Mouse (Mus musculus) testis, adult 2 months (tissue): ENCODE measurements around the gene Sorcs3.

Experiments used
- CTCF ChIP-seq: fragments of 200-500 bp; IDR thresholded peaks from 2 replicates; pipeline ENCODE4 v1.5.1; 2012; ENCODE audit warnings: low read depth, mild to moderate bottlenecking, inconsistent platforms, low read length, moderate library complexity; ENCODE audit not compliant: control insufficient read depth, insufficient read depth, insufficient replicate concordance
- POLR2A ChIP-seq: fragments of 200-500 bp; IDR thresholded peaks from 2 replicates; pipeline ENCODE4 v1.6.1; 2012; ENCODE audit warnings: low read depth, mild to moderate bottlenecking, inconsistent platforms, low read length, moderate library complexity; ENCODE audit not compliant: control insufficient read depth

DNA sequence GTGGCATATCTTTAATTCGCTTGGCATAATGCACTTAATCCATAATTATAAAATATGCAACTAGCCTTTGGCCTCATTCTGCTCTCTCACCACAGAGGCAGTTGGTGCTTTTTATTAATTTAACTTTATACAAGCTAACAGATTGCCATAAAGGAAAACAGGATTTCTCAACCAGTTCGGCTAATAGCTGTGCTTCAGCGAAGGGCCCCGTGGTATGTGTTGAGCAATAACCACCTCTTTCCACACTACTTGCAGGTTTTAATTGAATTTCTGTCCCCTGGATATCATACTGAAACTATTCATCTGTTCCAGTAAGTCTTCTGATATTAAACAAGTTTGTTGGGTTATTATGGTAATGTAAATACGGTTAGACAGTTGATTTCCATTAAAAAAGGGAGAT lies 224.5 kb downstream of the Sorcs3 start:
- TF ChIP-seq CTCF = no peak
- TF ChIP-seq POLR2A = no peak
